Mouse (Mus musculus) regulatory T cell (primary cell): Measurements from ENCODE around the gene Klhl29.
"Not testable (repeated sequence)": the region's sequence is repeated elsewhere in the genome, so short reads cannot be mapped to it uniquely, and the experiment has no call there.

Experiments used
- in situ Hi-C: fragments of 300-600 bp; cut with MboI, MseI; formaldehyde crosslinking; loops from one replicate; pipeline ENCODE4 v1.15.1; 2025; ENCODE audit warnings: high pct_unique_total_duplicates

Klhl29 gene

DNA sequence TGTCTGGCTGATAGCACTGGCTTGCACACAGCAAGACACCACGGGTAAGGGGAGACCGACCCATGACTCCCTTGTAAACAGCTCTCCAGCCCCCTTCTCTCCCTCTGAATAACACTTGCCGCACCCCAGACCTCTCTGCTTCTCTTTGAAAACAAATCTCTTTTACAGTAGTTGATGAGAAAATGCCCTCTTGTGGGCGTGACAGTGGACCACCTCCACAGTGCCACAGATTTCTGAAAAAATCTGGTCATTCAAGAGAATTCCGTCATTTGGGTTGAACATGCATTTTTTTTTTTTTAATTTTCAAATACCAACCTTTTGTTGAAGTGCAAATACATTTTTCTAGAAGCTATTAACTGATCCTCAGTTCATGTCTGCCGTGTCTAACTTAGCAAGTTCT lies 17.0 kb downstream of the Klhl29 start:
- in situ Hi-C loops: loop anchor here (10.0 kb wide), 1 partner anchor 216 kb away; no protein-coding TSS in a partner anchor

DNA sequence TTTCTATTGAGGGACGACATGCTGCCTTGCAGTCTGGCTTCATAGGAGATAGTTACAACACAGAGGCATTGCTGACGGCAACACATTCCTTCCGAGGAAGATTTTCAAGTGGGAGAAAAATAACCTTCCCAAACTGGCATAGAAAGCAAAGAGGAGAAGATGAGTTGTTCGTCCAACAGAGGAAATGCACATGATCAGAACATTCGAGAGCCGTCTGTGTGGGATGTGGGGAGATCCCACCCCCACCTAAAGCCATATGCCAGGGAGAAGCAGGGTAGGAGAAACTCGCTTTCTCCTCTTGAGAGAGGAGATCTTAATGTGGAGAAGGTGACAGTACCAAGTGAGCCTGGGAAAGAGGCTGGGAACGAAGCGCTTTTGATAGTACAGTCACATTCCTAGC lies 22.1 kb downstream of the Klhl29 start:
- in situ Hi-C loops: loop anchor here (10.0 kb wide), 1 partner anchor 221 kb away; no protein-coding TSS in a partner anchor

DNA sequence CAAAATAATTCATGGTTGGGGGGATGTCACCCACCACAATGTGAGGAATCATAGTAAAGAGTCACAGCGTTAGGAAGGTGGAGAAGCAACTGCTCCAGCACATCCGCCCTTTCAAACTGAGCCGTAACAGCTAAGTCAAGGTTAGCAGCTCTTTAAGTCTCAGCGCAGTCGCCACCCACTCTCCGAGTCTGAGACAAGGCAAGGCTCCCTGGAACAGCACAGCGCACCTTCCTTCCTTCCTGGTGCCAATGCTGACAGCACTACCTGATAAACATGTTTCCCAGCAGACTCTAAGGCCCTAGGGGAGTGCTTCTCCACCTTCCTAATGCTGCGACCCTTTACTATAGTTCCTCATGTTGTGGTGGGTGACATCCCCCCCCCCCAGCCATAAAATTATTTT lies 22.7 kb downstream of the Klhl29 start:
- in situ Hi-C loops: loop anchor here (10.0 kb wide), 1 partner anchor 222 kb away; no protein-coding TSS in a partner anchor

DNA sequence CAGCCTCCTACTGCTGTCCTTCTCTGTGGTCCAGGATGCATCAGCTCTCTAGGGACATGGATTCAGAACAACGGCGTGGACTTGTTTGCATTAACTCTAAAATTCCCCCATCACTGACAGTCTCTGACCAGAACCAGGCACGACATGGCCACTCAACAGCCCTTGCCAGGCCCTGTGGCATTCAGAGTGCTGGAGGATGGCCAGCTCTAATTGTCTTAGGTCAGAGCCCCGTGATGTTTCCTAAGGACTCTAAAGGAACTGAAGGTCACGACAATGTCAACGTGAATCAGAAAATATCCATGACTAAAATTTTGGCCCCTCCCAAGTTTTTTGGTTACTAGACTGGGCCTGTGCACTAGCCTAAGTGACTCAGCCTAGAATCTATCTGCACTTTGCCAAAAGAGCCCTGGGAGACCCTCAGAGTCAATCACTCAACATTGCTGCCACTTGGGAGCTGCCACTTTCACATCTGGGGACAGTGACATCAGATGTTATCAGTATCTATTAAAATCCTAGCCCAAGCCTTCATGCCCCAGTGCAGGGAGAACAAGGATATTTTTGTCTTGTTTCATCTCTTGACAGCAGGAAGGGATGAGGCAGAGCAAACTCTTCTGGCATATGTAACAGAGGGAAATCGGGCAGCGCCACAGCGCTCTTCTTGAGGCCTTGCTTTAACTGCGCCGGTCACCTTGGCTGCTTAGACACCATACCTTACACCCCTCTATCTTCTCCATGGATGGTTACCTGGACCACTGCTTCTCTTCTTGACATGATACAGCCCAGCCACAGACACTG lies 24.8 kb downstream of the Klhl29 start:
- in situ Hi-C loops: loop anchor here (10.0 kb wide), 1 partner anchor 224 kb away; no protein-coding TSS in a partner anchor

DNA sequence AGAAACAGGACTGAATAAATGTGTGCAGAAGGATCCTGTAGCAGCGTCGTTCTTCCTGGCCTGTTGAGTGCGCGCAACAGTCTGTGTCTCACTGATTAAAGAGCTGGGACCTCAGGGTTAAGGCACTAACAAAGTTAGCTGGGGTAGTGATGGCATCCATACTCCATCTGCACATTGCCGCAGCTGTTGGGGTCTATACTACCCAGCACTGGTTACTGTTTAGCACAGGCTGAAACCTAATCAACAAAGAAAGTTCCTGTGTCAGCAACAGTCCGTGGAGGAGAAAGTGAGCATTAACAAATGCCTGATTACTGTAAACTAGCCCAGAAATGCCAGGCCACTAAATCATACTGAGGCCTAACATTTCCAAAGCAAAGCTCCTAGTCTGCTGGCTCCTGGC lies 30.4 kb downstream of the Klhl29 start:
- in situ Hi-C loops: no loop called here

DNA sequence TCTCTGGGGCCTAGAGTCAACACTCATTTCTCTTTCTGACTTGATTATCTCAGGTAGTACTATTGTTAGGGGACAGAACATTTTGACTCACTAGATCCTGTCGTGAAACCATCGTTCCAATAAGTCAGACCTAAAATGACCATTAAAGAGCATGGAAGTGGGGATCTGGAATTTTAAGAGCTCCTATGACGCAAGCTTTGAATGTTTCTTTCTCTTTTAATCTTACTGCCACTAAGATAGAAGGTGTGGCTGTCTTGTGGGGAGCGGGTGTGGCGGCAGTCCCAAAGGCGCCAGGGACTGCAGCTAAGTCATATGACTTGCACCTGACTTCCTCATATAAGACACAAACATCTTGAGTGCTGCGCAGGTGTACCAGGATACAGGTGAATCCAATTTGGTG lies 31.0 kb downstream of the Klhl29 start:
- in situ Hi-C loops: not testable (repeated sequence)

DNA sequence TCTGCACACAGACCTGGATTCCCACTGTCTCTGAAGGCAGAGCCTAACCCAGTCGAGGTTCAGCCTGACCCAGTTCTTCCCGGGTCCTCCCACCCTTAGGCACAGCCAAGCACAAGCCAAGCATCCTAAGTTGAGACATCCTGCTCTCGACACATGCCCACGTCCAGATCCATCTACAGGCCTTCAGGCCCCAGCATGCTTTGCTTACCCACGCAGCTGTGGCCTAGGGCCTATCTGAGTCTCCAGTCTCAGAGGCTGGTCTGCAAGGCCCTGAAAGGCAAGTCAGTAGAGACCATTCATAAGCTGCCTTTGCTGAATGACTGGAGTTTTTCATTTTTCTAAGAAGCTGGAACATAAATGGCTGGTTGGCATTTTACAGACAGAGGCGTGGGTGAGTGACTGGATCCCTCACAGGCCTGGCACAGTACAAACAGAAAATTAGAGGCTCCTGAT lies 35.3 kb downstream of the Klhl29 start:
- in situ Hi-C loops: no loop called here

DNA sequence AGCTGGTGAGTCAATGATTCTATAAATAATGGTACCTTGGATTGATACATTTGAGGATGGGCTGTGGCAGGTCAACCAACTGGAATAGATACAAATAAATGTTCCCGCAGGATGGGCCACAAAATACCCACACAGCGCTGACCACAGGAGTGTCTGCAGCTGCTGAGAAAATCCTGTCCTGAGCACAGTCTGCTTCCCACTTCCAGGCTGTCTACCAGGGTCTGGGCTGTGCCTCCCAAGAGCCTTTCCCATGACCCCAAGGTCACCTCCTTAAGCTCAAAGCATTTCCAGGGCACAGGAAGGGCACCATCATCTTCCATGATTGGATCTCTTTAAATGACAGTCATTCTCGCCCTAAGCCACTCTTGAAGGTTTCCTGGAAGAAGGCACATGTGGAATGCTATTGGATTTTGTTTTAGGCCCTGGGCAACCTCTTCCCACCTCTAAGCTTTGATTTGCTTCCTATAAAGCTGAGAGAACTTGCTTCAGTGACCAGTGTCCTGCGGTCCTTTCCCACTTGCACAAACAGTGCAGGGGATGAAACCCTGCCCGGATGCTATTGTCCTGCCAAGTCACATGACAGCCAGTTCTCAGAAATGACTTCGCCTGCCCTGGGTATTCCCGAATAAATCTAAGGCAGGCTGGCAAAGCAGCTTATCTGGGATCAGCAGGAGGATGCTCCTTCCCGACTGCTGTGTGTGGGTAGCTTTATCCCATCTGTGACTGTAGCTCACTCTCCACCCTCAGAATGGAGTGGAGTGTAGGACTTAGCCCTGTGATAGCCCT lies 38.4 kb downstream of the Klhl29 start:
- in situ Hi-C loops: no loop called here

DNA sequence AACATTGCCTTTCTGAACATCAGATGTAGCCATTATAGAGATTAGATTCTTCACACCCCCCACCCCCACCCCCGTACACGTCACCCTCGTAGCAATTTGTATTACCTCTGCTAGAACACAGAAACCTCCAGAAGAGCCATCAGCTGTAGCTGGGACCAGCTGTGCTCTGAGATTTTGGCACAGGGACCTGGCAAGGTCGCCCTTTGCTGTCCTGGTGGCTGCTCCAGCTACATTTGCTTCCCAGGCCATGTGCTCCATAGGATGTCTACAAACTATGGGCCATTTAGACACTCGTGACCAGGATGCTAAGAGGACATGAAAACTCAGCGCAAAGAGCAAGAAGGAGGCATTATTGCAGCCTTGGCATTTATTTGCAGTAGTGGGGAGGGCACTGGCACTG lies 39.2 kb downstream of the Klhl29 start:
- in situ Hi-C loops: no loop called here

DNA sequence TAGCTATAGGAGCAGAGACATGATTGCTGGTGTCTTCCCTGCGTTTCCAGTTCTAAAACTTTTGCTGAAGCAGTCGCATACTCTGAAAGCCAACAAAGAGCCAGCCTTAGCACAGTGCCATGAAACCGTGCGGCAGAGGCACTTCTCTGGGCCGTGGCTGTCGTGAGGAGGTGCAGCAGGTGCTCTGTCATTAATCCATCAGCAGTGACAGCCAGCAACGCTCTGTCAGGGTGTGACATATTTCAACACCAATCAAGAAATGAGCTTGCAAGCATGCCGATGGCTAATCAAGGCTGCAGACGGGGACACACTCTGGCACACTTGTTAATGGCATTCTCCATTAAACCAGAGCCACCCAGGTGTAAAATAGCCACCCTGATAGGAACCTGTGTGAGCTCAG lies 40.5 kb downstream of the Klhl29 start:
- in situ Hi-C loops: no loop called here

DNA sequence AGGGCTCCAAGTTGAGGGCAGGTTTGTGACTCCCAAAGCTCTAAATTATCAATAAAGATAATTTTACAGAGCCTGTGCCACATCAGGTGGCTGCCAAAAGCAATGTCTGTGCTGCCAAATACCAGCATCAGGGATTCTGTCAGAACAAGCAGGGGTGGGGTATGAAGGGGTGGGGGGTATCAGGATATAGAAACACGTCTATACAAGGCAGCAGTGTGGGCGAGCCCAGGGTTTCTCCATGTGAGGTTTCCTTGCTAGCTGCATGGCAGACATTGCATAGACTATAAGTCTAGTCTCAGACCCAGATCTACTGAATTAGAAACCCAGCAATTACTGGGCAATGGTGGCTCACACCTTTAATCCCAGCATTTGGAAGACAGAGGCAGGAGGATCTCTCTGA lies 41.3 kb downstream of the Klhl29 start:
- in situ Hi-C loops: no loop called here

DNA sequence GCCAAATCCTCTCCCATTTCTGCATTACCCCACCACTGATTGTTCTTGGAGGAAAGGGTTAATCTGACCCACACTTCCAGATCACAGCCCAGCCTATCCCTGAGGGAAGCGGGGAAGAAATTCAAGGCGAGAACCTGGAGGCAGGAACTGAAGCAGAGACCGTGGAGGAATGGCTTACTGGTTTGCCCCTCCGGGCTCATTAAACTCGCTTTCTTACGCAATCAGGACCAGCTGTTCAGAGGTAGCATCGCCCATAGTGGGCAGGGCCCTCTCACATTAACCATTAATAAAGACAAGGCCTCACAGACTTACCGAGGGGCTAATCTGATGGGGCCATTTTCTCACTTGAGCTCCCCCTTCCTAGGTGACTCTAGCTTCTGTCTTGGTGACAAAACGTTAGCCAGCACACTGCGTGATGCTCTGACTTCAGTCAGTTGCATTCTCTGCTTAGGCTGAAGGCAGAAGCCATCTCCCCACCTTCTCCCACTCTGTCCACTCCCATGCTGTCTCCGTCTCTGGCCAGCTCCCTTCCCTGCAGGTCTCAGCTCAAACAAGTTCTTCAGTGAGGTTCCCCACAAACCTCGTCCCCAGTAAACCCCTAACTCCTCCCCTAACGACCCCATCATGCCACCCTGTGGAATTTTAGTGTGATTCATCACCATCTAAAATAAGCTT lies 43.5 kb downstream of the Klhl29 start:
- in situ Hi-C loops: no loop called here

DNA sequence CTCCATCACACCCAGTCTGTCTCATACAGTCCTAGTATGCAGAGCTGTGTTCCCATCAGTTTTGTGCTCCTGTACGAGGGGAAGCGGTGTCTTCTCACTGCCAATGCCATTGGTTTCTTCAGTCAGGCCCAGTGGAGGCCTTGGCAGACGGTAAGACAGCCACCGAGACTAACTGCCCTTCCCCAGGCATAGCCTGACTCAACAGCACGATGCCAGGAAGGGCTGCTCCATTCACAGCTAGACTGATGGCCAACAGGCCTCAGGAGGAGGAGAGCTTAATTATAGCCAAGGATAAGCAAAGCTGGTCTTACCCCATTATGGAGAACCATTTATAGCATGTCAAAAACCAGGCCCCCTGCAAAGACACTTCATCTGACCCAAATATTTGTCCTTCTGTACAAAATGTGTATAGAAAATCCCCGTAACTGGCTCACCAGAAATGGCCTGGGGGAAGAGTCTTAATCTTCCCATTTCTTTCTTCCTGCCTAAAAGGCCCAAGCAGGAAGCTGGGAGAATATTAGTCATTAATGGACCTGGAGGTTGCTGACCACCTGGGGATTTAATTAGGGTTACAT lies 44.9 kb downstream of the Klhl29 start:
- in situ Hi-C loops: no loop called here

DNA sequence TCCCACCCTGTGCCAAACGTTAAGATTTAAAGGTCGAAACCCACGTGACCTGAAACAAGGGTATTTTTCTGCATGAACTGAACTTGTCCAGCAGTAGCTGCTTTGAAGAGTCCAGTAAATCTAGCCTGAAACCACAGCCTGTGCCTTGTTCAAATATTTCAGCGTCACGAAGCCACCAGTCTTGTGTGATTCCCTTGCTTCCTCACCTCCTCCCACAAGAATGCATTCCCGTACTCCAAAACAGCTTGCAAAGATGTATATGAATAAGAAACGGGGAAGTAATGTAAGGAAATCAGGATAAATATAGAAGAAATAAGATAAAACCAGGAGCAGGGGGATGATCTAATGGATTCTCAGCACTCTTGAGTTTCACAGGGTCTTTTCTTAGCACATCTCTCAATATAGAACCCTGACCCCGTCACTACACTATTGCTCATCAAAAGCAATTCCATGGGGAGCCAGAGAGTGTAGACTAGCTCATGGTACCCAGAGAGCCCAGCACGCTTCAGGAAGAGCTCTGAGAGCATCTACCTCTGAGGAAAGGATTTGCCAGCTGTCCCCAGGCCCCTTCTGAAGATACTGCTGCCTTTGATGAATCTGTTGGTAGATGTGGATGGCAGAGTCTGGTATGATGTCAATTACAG lies 52.9 kb downstream of the Klhl29 start:
- in situ Hi-C loops: no loop called here

DNA sequence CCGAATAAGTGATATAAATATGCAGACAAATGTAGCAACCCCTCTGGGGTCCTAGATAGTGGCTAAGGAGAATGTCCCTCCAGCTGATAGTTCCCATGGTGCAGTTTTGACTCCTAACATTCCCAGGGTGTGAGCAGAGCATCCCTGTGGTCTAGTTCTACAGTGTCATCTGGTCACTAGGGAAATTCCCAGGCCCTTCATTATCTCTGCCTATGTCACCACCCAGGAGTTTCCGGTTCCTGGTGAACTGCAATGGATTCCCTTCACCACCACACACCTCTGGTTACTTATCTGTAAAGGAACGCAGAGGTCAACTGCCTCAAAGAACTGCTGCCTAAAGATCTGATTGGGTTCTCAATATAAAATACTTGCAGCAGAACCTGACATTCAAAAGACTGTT lies 54.5 kb downstream of the Klhl29 start:
- in situ Hi-C loops: no loop called here

DNA sequence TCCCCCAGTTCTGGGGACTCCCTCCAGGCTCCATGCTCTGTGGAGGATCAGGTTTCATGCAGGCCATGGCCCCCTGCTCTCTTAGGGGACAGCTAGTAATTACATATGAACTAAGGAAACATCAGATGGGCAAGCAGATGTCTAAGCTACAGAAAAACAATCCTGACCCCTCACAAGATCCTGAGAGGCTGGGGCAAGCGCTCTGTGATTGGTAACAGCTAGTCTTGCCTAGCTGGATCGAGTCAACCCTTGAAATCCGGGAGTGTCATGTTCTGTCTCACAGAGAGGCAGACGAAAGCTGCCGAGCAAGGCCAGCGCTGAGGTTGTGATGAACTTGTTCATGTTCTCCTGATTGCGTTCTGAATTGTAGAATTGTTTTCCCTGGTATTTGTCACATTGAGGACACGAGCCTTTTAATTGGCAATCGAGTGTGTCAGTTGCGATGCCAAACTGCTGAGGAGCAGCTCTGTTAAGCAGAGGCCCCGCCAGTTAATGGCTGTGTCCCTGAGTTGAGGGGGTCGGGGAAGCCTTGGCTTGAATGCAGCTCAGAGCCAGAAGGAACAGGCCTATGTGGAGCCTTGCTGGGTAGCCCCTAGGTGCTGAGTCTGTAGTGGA lies 56.0 kb downstream of the Klhl29 start:
- in situ Hi-C loops: no loop called here

DNA sequence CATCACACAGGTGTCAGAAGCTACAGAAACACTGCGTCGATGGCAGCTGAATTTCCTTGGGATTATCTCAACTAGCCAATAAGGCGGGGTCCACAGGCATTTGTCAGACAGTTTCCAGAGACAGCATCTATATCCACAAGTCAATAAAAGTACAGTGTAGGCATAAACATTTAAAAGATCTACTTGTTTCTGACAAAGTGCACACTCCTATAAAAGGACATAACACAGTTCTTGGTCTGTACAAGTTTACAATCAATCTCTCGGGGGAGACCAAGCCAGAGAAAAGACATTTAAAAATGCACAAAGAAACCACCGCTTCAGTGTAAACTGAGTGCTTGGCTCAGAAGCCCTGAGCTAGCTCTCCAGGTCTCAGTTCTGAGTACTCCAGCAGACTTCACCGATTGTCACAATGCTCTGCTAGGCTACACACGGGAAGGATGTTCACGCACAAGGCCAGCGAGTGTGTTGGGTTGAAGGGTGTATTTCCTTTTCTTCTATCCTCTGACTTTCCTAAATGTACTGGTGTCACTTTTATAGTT lies 59.4 kb downstream of the Klhl29 start:
- in situ Hi-C loops: no loop called here

DNA sequence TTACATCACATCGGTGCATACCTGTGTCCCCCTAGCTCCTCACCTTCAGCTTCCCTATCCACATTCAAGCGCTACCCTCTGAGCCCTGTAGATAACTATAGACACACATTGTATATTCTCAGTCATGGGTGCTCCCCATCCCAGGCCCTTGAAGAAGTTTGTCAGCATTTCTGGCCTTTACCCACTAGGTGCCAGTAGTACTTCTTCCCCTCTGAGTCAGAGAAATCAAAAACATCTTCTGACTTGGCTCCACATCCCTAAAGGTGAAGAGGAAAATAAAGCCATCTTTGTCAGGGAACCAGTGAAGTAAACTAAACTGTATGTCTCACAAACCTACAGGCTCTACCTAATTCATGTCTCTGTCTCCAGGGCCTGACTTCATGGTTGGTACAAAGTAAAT lies 67.6 kb downstream of the Klhl29 start:
- in situ Hi-C loops: no loop called here

DNA sequence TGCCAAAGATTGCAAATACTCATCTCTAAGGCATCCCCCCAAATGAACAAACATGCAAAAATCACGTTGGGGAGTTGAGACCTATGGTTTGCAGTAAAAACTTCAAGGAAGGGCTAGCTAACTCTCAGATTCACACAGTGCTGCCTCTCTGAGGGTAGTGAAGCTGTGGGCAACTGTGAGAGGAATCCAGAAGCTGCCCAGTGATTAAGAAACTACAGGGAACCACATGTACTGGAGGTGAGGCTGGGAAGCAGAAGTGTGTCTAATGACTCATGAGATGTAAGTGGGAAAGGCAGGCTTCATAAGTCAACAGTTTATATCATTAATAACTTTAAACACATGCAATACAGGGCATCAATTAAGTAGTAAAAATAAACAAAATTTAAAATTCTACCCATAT lies 70.0 kb downstream of the Klhl29 start:
- in situ Hi-C loops: no loop called here

DNA sequence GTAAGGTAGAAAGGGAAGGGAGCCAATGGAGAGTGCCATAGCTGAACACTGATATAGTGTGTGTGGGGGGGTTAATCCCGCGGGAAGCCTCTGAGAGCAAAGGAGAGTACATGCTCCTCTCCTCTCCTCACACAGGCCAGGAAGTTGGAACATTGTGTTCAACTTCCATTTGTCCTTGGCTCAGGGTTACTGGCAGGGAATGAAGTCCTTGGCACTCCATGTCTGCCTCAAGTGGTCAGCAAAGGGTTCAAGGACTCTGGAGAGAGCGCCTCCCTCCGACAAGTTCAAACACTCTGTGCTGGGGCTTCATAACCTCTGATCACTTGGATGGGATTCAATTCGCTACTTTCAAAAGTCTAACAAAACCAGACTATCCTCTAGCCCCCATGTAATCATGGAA lies 71.6 kb downstream of the Klhl29 start:
- in situ Hi-C loops: no loop called here

DNA sequence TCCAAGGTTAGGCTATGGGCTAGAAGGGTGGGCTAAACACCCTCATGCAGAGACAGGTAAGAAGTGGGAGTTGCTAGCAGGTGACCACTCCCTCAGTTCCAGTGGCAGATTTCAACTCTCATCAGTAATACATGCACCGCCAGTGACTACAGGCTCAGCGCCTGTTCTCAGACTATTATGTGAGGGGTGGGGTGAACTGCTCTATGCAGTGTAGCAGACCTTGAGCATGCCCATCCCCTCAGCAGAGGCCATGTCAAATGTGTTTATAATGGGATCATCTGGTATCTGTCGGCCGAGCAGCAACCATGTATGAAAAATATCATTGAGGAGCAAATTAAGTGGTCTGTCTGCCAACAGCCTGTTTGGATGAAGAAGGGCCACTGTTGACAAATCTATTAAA lies 72.4 kb downstream of the Klhl29 start:
- in situ Hi-C loops: no loop called here
